Mouse (Mus musculus) myocyte (in vitro differentiated cells): ENCODE results near the gene Adamts12. TPM values are rescaled to one million over a fixed set of nuclear protein-coding genes. Genes with fewer than 3 reads are reported as not detected.

Source experiments
- H3K27me3 ChIP-seq: one replicate; pipeline ENCODE4 v1.6.1; 2011; ENCODE audit not compliant: control insufficient read depth, insufficient read depth, insufficient read length
- H3K36me3 ChIP-seq: one replicate; pipeline ENCODE4 v1.6.1; 2011; ENCODE audit not compliant: control insufficient read depth, insufficient read depth
- H3K4me2 ChIP-seq: one replicate; pipeline ENCODE4 v1.6.1; 2011; ENCODE audit warnings: low read depth, control low read depth
- H3K4me3 ChIP-seq: one replicate; pipeline ENCODE4 v1.5.1; 2011; ENCODE audit warnings: mild to moderate bottlenecking, control low read depth, moderate library complexity
- H3K79me2 ChIP-seq: one replicate; pipeline ENCODE4 v1.6.1; 2011; ENCODE audit not compliant: control insufficient read depth, insufficient read depth
- H3ac ChIP-seq: one replicate; pipeline ENCODE4 v1.6.1; 2011; ENCODE audit not compliant: control insufficient read depth, insufficient read length
- CEBPB ChIP-seq: IDR thresholded peaks from 2 replicates; pipeline ENCODE4 v1.6.1; 2011; ENCODE audit warnings: mild to moderate bottlenecking, moderate library complexity; ENCODE audit not compliant: poor library complexity, insufficient read depth, severe bottlenecking
- E2F4 ChIP-seq: IDR thresholded peaks from one replicate; pipeline ENCODE4 v1.6.1; 2011; ENCODE audit warnings: mild to moderate bottlenecking, control low read depth, moderate library complexity; ENCODE audit not compliant: insufficient read depth
- MAX ChIP-seq: IDR thresholded peaks from one replicate; pipeline ENCODE4 v1.6.1; 2011; ENCODE audit warnings: low read depth, mild to moderate bottlenecking, control low read depth
- MYOD1 ChIP-seq, 3 experiments: IDR thresholded peaks; one replicate each; pipeline ENCODE4 v1.6.1; 2011; ENCODE audit warnings: control low read depth in 2 of 3, low read depth in 2 of 3, mild to moderate bottlenecking in 2 of 3, moderate library complexity in 1 of 3; ENCODE audit not compliant: insufficient read length in 2 of 3, control insufficient read depth in 1 of 3
- MYOG ChIP-seq, 3 experiments: IDR thresholded peaks; one replicate each; pipeline ENCODE4 v1.6.1; 2011; ENCODE audit warnings: control low read depth in 2 of 3, low read depth in 2 of 3, mild to moderate bottlenecking in 2 of 3; ENCODE audit not compliant: insufficient read length in 2 of 3, control insufficient read depth in 1 of 3, insufficient read depth in 1 of 3
- POLR2A ChIP-seq: IDR thresholded peaks from one replicate; pipeline ENCODE4 v1.6.1; 2011; ENCODE audit warnings: low read depth, mild to moderate bottlenecking, control low read depth, moderate library complexity; ENCODE audit not compliant: insufficient read length
- POLR2AphosphoS2 ChIP-seq: IDR thresholded peaks from one replicate; pipeline ENCODE4 v1.6.1; 2011; ENCODE audit warnings: low read depth, control low read depth; ENCODE audit not compliant: insufficient read length
- REST ChIP-seq: IDR thresholded peaks from one replicate; pipeline ENCODE4 v1.6.1; 2011; ENCODE audit warnings: mild to moderate bottlenecking, control low read depth, moderate library complexity; ENCODE audit not compliant: insufficient read depth, insufficient read length
- SRF ChIP-seq: IDR thresholded peaks from one replicate; pipeline ENCODE4 v1.6.1; 2011; ENCODE audit warnings: low read depth; ENCODE audit not compliant: control insufficient read depth, insufficient read length
- TCF12 ChIP-seq: IDR thresholded peaks from one replicate; pipeline ENCODE4 v1.6.1; 2011; ENCODE audit warnings: mild to moderate bottlenecking, control low read depth; ENCODE audit not compliant: poor library complexity, insufficient read depth, severe bottlenecking
- TCF3 ChIP-seq: IDR thresholded peaks from one replicate; pipeline ENCODE4 v1.6.1; 2011; ENCODE audit warnings: low read depth, control low read depth; ENCODE audit not compliant: insufficient read length
- USF1 ChIP-seq: IDR thresholded peaks from one replicate; pipeline ENCODE4 v1.6.1; 2011; ENCODE audit warnings: low read depth, mild to moderate bottlenecking, control low read depth, moderate library complexity
- polyA plus RNA-seq: library from polyadenylated mRNA; unstranded; fragments of >200 nt; fragmentation: generic; extraction: Trizol; gene quantifications from one replicate; pipeline ENCODE4 v1.2.1, GENCODE M21; 2012; ENCODE audit warnings: missing spikeins

Gene Adamts12
- polyA plus RNA-seq, 1 experiment, result 0.55 TPM

DNA sequence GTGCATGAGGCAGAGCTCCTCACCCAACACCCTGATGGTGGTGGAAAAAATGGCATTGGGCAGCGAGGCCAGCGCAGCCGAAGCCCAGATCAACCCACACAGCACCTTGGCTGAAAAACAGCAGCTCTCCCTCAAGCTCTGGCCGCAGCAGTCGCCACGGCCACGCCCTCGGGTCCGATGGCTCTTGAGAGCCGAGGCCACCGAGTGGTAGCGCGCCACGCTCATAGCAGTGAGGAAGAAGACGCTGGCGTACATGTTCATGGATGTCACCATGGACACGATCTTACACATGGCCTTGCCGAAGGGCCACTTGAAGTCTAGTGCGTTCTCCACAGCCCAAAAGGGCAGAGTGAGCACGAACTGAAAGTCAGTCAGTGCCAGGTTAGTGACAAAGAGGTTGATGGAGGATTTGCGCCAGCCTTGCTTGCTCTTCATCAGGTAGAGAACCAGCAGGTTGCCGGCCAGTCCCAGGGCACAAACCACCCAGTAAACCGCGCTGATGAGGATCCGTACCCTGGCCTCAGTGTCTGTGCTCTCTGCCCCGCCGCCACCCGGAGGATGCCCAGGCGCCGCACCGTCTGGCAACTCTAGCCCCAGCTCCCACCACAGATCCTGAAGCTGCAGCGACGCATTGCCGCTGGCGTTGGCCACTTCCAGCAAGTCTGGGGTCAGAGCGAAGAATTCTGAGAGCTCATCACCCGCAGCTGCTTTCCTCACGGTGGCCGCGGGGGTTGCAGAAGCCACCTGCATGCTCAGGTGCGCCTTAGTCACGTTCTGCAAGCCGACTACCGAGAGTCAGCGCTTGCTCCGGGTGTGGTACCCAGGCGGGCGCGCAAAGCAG is 27.8 kb upstream of the Adamts12 start:
- Histone ChIP-seq H3K79me2 (no peaks in the 10 kb centered on the region), H3K4me2 (peak overlapping the region; percentile 75), H3K27me3 (peaks cover 36% of the 10 kb centered on the region), H3K4me3 (no peak overlapping the region), H3K36me3 (no peaks in the 10 kb centered on the region), H3ac (no peak overlapping the region)
- TF ChIP-seq POLR2AphosphoS2 (no peak), MYOG (IDR thresholded peaks at IDR 0.05; ENCODE audit: control insufficient read depth in 1 of 3, insufficient read depth in 1 of 3, insufficient read length in 2 of 3, low read depth in 2 of 3) (no peak), MAX (no peak), REST (no peak), TCF12 (no peak), MYOD1 (IDR thresholded peaks at IDR 0.05; ENCODE audit: control insufficient read depth in 1 of 3, insufficient read length in 2 of 3, low read depth in 2 of 3) (no peak), TCF3 (no peak), E2F4 (no peak)

DNA sequence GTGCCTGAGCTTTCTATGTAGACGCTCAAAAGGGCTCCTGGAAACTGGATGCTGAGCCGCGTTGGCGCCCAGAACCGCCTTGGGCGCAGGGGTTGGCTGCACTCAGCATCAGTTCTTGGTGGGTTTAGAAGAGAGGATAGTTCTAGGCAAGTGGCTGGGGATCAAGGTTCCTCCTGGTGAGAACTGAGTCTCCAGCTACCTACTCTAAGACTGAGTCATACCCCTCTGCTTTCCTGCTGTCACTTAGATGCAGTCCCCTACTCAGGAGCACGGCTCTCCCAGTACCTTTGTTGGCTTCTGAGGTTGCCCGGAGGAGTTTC is 27.3 kb upstream of the Adamts12 start:
- Histone ChIP-seq H3ac (no peak overlapping the region), H3K79me2 (no peaks in the 10 kb centered on the region), H3K4me3 (no peak overlapping the region), H3K4me2 (peak overlapping the region; percentile 75), H3K27me3 (peaks cover 36% of the 10 kb centered on the region), H3K36me3 (no peaks in the 10 kb centered on the region)
- TF ChIP-seq POLR2AphosphoS2, result no peak
- TF ChIP-seq E2F4, result no peak
- no peak for TF ChIP-seq TCF3

DNA sequence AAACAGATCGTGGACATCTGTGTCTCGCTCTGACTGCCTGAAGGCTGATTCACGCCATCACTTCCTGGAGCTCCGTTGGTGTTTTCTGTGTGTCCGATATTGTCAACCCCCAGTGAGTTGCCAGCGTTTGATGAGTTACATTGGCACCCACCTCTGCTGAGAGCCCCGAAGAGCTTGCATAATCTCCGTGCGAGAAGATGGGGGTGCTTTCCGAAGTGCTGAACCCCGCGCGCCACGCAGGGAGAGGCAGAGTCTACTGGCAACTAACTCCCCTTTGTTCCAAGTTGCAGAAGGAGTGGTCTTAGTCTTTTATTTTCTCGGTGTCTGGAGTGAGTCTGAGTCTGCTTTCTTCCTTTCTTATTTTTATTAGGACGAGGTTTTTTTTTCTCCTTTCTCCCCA is 26.9 kb upstream of the Adamts12 start, which contains the start of gene Rxfp3:
TSS of gene Rxfp3 (minus strand) at position 281 of the 400 bp plus-strand sequence.
- no peak within 1 kb of the TSS for H3K4me3 ChIP-seq
- TF ChIP-seq POLR2AphosphoS2 (no peak), MYOG (IDR thresholded peaks at IDR 0.05; ENCODE audit: control insufficient read depth in 1 of 3, insufficient read depth in 1 of 3, insufficient read length in 2 of 3, low read depth in 2 of 3) (no peak), E2F4 (no peak), CEBPB (0 out of 2 replicates have a peak, but pooled peaks have one; percentile 2), REST (peak; percentile 72), TCF3 (no peak), SRF (no peak)
- no peaks in the 10 kb centered on the region for H3K79me2 ChIP-seq
- peaks cover 36% of the 10 kb centered on the region for H3K27me3 ChIP-seq
- no peaks in the 10 kb centered on the region for H3K36me3 ChIP-seq
- no peak within 1 kb of the TSS for H3ac ChIP-seq
- H3K4me2 ChIP-seq, result peak within 1 kb of the TSS; percentile 75

DNA sequence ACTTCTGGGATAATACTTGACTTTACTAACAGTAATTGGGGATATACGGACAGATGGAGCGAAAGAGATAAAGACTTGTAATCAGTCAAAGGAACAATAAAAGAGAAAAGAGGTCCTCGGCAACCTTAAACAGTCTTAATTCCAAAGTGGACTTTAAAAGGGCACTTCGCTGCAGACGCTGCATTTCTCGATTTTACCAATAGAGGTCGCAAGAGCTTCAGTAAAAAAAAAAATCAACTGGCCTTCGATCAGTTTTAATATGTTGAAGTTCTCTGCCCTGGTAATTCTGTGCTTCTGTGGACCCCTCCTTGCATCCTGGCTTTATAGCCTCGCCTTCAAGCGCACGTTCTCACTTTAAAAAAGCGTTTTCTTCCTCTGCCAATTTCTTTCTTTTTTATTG is 26.1 kb upstream of the Adamts12 start:
- Histone ChIP-seq H3K36me3 (no peaks in the 10 kb centered on the region), H3K4me3 (no peak overlapping the region), H3K79me2 (no peaks in the 10 kb centered on the region), H3K4me2 (no peak overlapping the region), H3ac (no peak overlapping the region), H3K27me3 (peaks cover 31% of the 10 kb centered on the region)
- TF ChIP-seq MYOD1 (IDR thresholded peaks at IDR 0.05; ENCODE audit: control insufficient read depth in 1 of 3, insufficient read length in 2 of 3, low read depth in 2 of 3) (no peak), USF1 (no peak), POLR2A (no peak), MYOG (IDR thresholded peaks at IDR 0.05; ENCODE audit: control insufficient read depth in 1 of 3, insufficient read depth in 1 of 3, insufficient read length in 2 of 3, low read depth in 2 of 3) (no peak), REST (no peak), SRF (no peak), CEBPB (no peak), TCF3 (no peak), TCF12 (no peak), E2F4 (no peak), POLR2AphosphoS2 (no peak), MAX (no peak)

DNA sequence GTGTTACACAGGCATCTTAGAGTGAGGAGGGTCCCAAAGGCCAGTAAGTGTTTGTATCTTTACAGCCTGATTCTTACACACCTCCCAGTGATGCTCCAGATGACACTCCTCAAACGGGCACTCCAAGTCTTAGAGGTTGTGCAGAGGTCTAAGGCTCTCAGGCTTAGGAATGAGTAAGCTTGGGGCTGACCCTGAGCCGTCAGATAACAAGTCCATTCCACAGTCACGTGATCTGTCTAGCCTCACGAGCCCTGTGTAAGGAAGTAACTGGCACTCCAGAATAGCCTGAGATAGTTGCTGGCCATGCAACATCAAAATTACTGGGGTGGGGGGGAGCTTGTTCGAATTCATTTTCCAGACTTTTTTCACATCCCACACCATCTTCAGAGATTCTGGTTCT is 24.5 kb upstream of the Adamts12 start:
- H3ac ChIP-seq, result no peak overlapping the region
- no peaks in the 10 kb centered on the region for H3K36me3 ChIP-seq
- no peak overlapping the region for H3K4me2 ChIP-seq
- no peaks in the 10 kb centered on the region for H3K79me2 ChIP-seq
- H3K27me3 ChIP-seq, result peaks cover 29% of the 10 kb centered on the region
- no peak overlapping the region for H3K4me3 ChIP-seq
- TF ChIP-seq POLR2A (no peak), USF1 (peak; percentile 48)
